Mouse (Mus musculus): ENCODE results near the gene Chtf18. TPM values are rescaled to one million over a fixed set of nuclear protein-coding genes. Genes with fewer than 3 reads are reported as not detected.
A peak's percentile ranks its signal among the peaks of the same experiment; 100 is the strongest.
"Not testable (repeated sequence)": the region's sequence is repeated elsewhere in the genome, so short reads cannot be mapped to it uniquely, and the experiment has no call there.

Gene Chtf18
- polyA plus RNA-seq, 1 experiment, result 136 TPM

- no peaks in the 10 kb centered on the region for H3K4me1 ChIP-seq (ENCODE audit: control insufficient read depth, insufficient read depth, low read length)
- 70% methylated on average over 10 of the region's 10 CpGs for WGBS
- no peak for TF ChIP-seq CTCF (IDR thresholded peaks at IDR 0.05; ENCODE audit: control insufficient read depth, insufficient read depth, low read length)
- TF ChIP-seq POLR2A (IDR thresholded peaks at IDR 0.05; ENCODE audit: borderline replicate concordance, control insufficient read depth, low read depth, low read length), result no peak
- H3K4me3 ChIP-seq (replicated peaks; ENCODE audit: control insufficient read depth, low read depth, low read length), result no peak overlapping the region
- H3K27ac ChIP-seq (ENCODE audit: control insufficient read depth, insufficient read depth, low read depth, low read length, poor library complexity), result no peak overlapping the region
These were observed 17.1 kb upstream of the Chtf18 start for GRCm38 (mm10) chr17:25744311-25744710.

- no peak for TF ChIP-seq POLR2A (IDR thresholded peaks at IDR 0.05; ENCODE audit: borderline replicate concordance, control insufficient read depth, low read depth, low read length)
- TF ChIP-seq CTCF (IDR thresholded peaks at IDR 0.05; ENCODE audit: control insufficient read depth, insufficient read depth, low read length), result no peak
- Histone ChIP-seq H3K4me1 (ENCODE audit: control insufficient read depth, insufficient read depth, low read length) (no peaks in the 10 kb centered on the region), H3K27ac (ENCODE audit: control insufficient read depth, insufficient read depth, low read depth, low read length, poor library complexity) (no peak overlapping the region), H3K4me3 (replicated peaks; ENCODE audit: control insufficient read depth, low read depth, low read length) (no peak overlapping the region)
- WGBS, result 86% methylated on average over 9 of the region's 9 CpGs
These were observed 16.6 kb upstream of the Chtf18 start for GRCm38 (mm10) chr17:25743831-25744230.

- WGBS, result 73% methylated on average over 12 of the region's 12 CpGs
- H3K4me3 ChIP-seq (replicated peaks; ENCODE audit: control insufficient read depth, low read depth, low read length); H3K4me1 ChIP-seq (ENCODE audit: control insufficient read depth, insufficient read depth, low read length); H3K27ac ChIP-seq (ENCODE audit: control insufficient read depth, insufficient read depth, low read depth, low read length, poor library complexity): not testable (repeated sequence)
These were observed 14.3 kb upstream of the Chtf18 start for GRCm38 (mm10) chr17:25741471-25741870.

- 65% methylated on average over 7 of the region's 7 CpGs for WGBS
- H3K27ac ChIP-seq (ENCODE audit: control insufficient read depth, insufficient read depth, low read depth, low read length, poor library complexity), result no peak overlapping the region
- TF ChIP-seq CTCF (IDR thresholded peaks at IDR 0.05; ENCODE audit: control insufficient read depth, insufficient read depth, low read length), result no peak
- no peak for TF ChIP-seq POLR2A (IDR thresholded peaks at IDR 0.05; ENCODE audit: borderline replicate concordance, control insufficient read depth, low read depth, low read length)
- H3K4me1 ChIP-seq (ENCODE audit: control insufficient read depth, insufficient read depth, low read length), result no peaks in the 10 kb centered on the region
- H3K4me3 ChIP-seq (replicated peaks; ENCODE audit: control insufficient read depth, low read depth, low read length), result no peak overlapping the region
These were observed 11.6 kb upstream of the Chtf18 start for GRCm38 (mm10) chr17:25738861-25739260.

GRCm38 (mm10) chr17:25735745-25736144, 8.5 kb upstream of the Chtf18 start, which contains the start of gene Mslnl:
Mslnl (plus strand) TSS chr17:25736042.
- no peak within 1 kb of the TSS for H3K27ac ChIP-seq (ENCODE audit: control insufficient read depth, insufficient read depth, low read depth, low read length, poor library complexity)
- TF ChIP-seq POLR2A (IDR thresholded peaks at IDR 0.05; ENCODE audit: borderline replicate concordance, control insufficient read depth, low read depth, low read length) (no peak), CTCF (IDR thresholded peaks at IDR 0.05; ENCODE audit: control insufficient read depth, insufficient read depth, low read length) (no peak)
- 73% methylated on average over 3 of the region's 3 CpGs for WGBS
- no peaks in the 10 kb centered on the region for H3K4me1 ChIP-seq (ENCODE audit: control insufficient read depth, insufficient read depth, low read length)
- no peak within 1 kb of the TSS for H3K4me3 ChIP-seq (replicated peaks; ENCODE audit: control insufficient read depth, low read depth, low read length)

- TF ChIP-seq POLR2A (IDR thresholded peaks at IDR 0.05; ENCODE audit: borderline replicate concordance, control insufficient read depth, low read depth, low read length) (no peak), CTCF (IDR thresholded peaks at IDR 0.05; ENCODE audit: control insufficient read depth, insufficient read depth, low read length) (no peak)
- H3K4me1 ChIP-seq (ENCODE audit: control insufficient read depth, insufficient read depth, low read length), result no peaks in the 10 kb centered on the region
- no peak overlapping the region for H3K27ac ChIP-seq (ENCODE audit: control insufficient read depth, insufficient read depth, low read depth, low read length, poor library complexity)
- H3K4me3 ChIP-seq (replicated peaks; ENCODE audit: control insufficient read depth, low read depth, low read length), result no peak overlapping the region
- WGBS, result 77% methylated on average over 5 of the region's 5 CpGs
These were observed 8.0 kb upstream of the Chtf18 start for GRCm38 (mm10) chr17:25735246-25735645.

- TF ChIP-seq CTCF (IDR thresholded peaks at IDR 0.05; ENCODE audit: control insufficient read depth, insufficient read depth, low read length) (peak; percentile 90), POLR2A (IDR thresholded peaks at IDR 0.05; ENCODE audit: borderline replicate concordance, control insufficient read depth, low read depth, low read length) (no peak)
- Histone ChIP-seq H3K4me1 (ENCODE audit: control insufficient read depth, insufficient read depth, low read length) (peaks cover 3% of the 10 kb centered on the region), H3K27ac (ENCODE audit: control insufficient read depth, insufficient read depth, low read depth, low read length, poor library complexity) (no peak overlapping the region), H3K4me3 (replicated peaks; ENCODE audit: control insufficient read depth, low read depth, low read length) (no peak overlapping the region)
- WGBS, result 19% methylated on average over 2 of the region's 2 CpGs
These were observed 4.9 kb upstream of the Chtf18 start for GRCm38 (mm10) chr17:25732082-25732481.

GRCm38 (mm10) chr17:25728009-25728270, 721 bp upstream of the Chtf18 start:
- H3K4me1 ChIP-seq (ENCODE audit: control insufficient read depth, insufficient read depth, low read length), result peaks cover 3% of the 10 kb centered on the region
- peak overlapping the region; percentile 88 for H3K4me3 ChIP-seq (replicated peaks; ENCODE audit: control insufficient read depth, low read depth, low read length)
- TF ChIP-seq CTCF (IDR thresholded peaks at IDR 0.05; ENCODE audit: control insufficient read depth, insufficient read depth, low read length) (no peak), POLR2A (IDR thresholded peaks at IDR 0.05; ENCODE audit: borderline replicate concordance, control insufficient read depth, low read depth, low read length) (no peak)
- 16% methylated on average over 4 of the region's 4 CpGs for WGBS
- H3K27ac ChIP-seq (ENCODE audit: control insufficient read depth, insufficient read depth, low read depth, low read length, poor library complexity), result no peak overlapping the region

GRCm38 (mm10) chr17:25725264-25725663, 2.0 kb downstream of the Chtf18 start:
- TF ChIP-seq POLR2A (IDR thresholded peaks at IDR 0.05; ENCODE audit: borderline replicate concordance, control insufficient read depth, low read depth, low read length) (no peak), CTCF (IDR thresholded peaks at IDR 0.05; ENCODE audit: control insufficient read depth, insufficient read depth, low read length) (no peak)
- H3K4me1 ChIP-seq (ENCODE audit: control insufficient read depth, insufficient read depth, low read length), result peaks cover 3% of the 10 kb centered on the region
- H3K27ac ChIP-seq (ENCODE audit: control insufficient read depth, insufficient read depth, low read depth, low read length, poor library complexity), result no peak overlapping the region
- 92% methylated on average over 6 of the region's 6 CpGs for WGBS
- H3K4me3 ChIP-seq (replicated peaks; ENCODE audit: control insufficient read depth, low read depth, low read length), result no peak overlapping the region

Measured in bone marrow, adult 2 months (tissue).